Mouse (Mus musculus) cerebellum, adult 9-11 months (tissue): ENCODE data around the gene Adrm1.

Experiments used
- DNase-seq: peaks from one replicate; pipeline ENCODE4 v3.0.0; 2022

Gene Adrm1

GRCm38 (mm10) chr2:180219145-180219943 is 48.1 kb downstream of the Adrm1 start:
- DNase-seq: no peak

GRCm38 (mm10) chr2:180220165-180220564 is 48.9 kb downstream of the Adrm1 start:
- no peak for DNase-seq

- DNase-seq: no peak
Observed at GRCm38 (mm10) chr2:180221051-180221450, 49.8 kb downstream of the Adrm1 start.

GRCm38 (mm10) chr2:180222250-180222649 is 51.0 kb downstream of the Adrm1 start:
- DNase-seq: no peak

GRCm38 (mm10) chr2:180224647-180225043 is 53.4 kb downstream of the Adrm1 start:
- no peak for DNase-seq

- DNase-seq: peak; percentile 33
Observed at GRCm38 (mm10) chr2:180225044-180225761, 53.9 kb downstream of the Adrm1 start.
